Mouse (Mus musculus) kidney, adult 2 months (tissue): ENCODE results near the gene Dnajc25.

Source experiments
- CTCF ChIP-seq: fragments of 200-500 bp; conservative IDR thresholded peaks from 2 replicates; pipeline ENCODE4 v1.5.1; 2011; ENCODE audit warnings: low read depth, mild to moderate bottlenecking, control low read depth, low read length, moderate library complexity, mixed read lengths; ENCODE audit not compliant: insufficient read depth, insufficient read length
- POLR2A ChIP-seq: fragments of 200-500 bp; IDR thresholded peaks from one replicate; pipeline ENCODE4 v1.6.1; 2011; ENCODE audit warnings: low read depth, low read length, control low read depth

GRCm38 (mm10) chr4:59011446-59011845 is 16.6 kb downstream of the Dnajc25 start:
- no peak for TF ChIP-seq CTCF
- TF ChIP-seq POLR2A, result no peak
